8 mouse cellular contexts compared by ENCODE assay signal in genomic region chr7:130865613-130866591, GRCm38 (mm10). TPM values are rescaled to one million over a fixed set of nuclear protein-coding genes. Genes with fewer than 3 reads are reported as not detected.
DNase-seq lines count a peak whose midpoint lies in the region; ATAC-seq and TF ChIP-seq lines count a peak whose summit lies in the region.

Gene Plekha1, plus strand, starts transcription at chr7:130865756.

- peaks cover 29% of the 10 kb centered on the region for H3K4me1 ChIP-seq in hindbrain, embryonic 13.5 days (replicated peaks)

- peak within 1 kb of the TSS; percentile 83 for H3K4me3 ChIP-seq in hindbrain, embryonic 13.5 days

- peak; percentile 83 for DNase-seq in Patski (ENCODE audit: low read depth, low spot score)
- peak; percentile 96 to 98 for DNase-seq in cerebellum, postnatal 10 days
- DNase-seq in frontal cortex, postnatal 25 days (ENCODE audit: low spot score in 2 of 2) = peak; percentile 93 to 98
- peak; percentile 98 to 99 for DNase-seq in layer of hippocampus, postnatal 14 days (ENCODE audit: low spot score in 2 of 2)
- peak; percentile 98 for DNase-seq in lung, postnatal 10 days
- DNase-seq in ovary, postnatal 14 days (ENCODE audit: low spot score) = peak; percentile 89
- DNase-seq in thymus, postnatal 10 days (ENCODE audit: low spot score in 2 of 2) = peak; percentile 93

- H3K9me3 ChIP-seq in hindbrain, embryonic 13.5 days = no peaks in the 10 kb centered on the region

- H3K27ac ChIP-seq in hindbrain, embryonic 13.5 days = peak within 1 kb of the TSS; percentile 92

- in situ Hi-C loops in Patski (cut with MboI; ENCODE audit: low pct_unique_long_range_greater_than_20kb) = no loop called here

- no peak for TF ChIP-seq CTCF in Patski (IDR thresholded peaks at IDR 0.05)

- no peaks in the 10 kb centered on the region for H3K36me3 ChIP-seq in hindbrain, embryonic 13.5 days

- POLR2A ChIA-PET in Patski (lab: Charles Lee) = interaction anchor here (0.6 to 2.4 kb wide), 3 partner anchors 28 to 75 kb away, joined by 3 to 6 read pairs (median 5); no protein-coding TSS in a partner anchor

- no peaks in the 10 kb centered on the region for H3K27me3 ChIP-seq in Patski
- no peaks in the 10 kb centered on the region for H3K27me3 ChIP-seq in hindbrain, embryonic 13.5 days

- peak within 1 kb of the TSS; percentile 92 for H3K9ac ChIP-seq in hindbrain, embryonic 13.5 days

- peak within 1 kb of the TSS; percentile 60 for H3K4me2 ChIP-seq in hindbrain, embryonic 13.5 days

- CTCF ChIA-PET in Patski (lab: Charles Lee) = interaction anchor here (1.0 to 2.2 kb wide), 4 partner anchors 11 to 49 kb away, joined by 3 to 7 read pairs (median 4); no protein-coding TSS in a partner anchor

- peak; percentile 95 for ATAC-seq in Patski
- peak; percentile 98 for ATAC-seq in hindbrain, embryonic 13.5 days (ENCODE audit: low FRiP score)

- WGBS in hindbrain, embryonic 13.5 days = under 1% methylated on average over 94 of the region's 114 CpGs

RNA-seq across cellular contexts. Expression of gene Plekha1, which starts in this region (rescaled TPM):
- 90.0 TPM for polyA plus RNA-seq in Patski (2021)
- 63.4 and 65.4 TPM in 2 replicates for polyA plus RNA-seq in hindbrain, embryonic 13.5 days (2015; fragmentation: Nextera tagmentation; extraction: Ambion mirVana)
- 100 to 1,000 TPM; 103 to 121 TPM for total RNA-seq in layer of hippocampus, postnatal 14 days (2021)

Comparison
In these comparisons a context has a peak if more than half of its experiments do, and no peak if none do; other contexts are left out.
1. Peak in every context shown above with its lines: DNase-seq, ATAC-seq, H3K4me3 ChIP-seq and H3K27ac ChIP-seq.